Mouse (Mus musculus) R1 (cell line): ENCODE results near the gene Hspb1.

Source experiments
- DNase-seq: peaks from one replicate; pipeline ENCODE4 v3.0.0-alpha.2; 2018; ENCODE audit warnings: low read depth, low spot score

The Hspb1 gene

DNA sequence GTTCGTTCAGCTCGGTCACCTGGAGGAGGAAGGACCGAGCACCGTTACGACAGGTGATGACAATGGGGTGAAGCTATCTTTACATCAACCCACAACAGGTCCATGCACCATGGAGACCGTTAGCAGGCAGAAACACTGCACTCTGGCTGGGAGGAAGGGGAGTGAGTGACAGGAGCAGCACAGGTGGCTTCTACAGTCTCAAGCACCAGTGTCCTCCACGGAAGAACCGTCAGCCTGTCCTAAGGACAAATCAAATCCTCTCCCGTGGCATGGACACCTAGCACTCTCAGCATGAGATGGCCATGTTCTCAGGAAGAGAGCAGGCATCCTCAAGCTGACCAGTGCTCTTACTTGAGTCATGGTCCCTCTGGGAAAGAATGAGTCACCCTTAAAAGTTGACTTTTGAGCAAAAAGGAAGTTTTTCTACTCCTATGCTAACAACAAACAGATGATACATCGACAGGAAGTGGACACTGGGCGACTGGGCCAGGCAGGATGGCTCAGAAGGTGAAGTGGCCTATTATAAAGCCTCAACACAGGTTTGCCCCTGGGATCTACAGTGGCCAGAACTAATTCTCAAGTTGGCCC lies 24.0 kb downstream of the Hspb1 start:
- no peak for DNase-seq

- peak; percentile 73 for DNase-seq
Measured at GRCm38 (mm10) chr5:135913201-135913600, 25.5 kb downstream of the Hspb1 start.

GRCm38 (mm10) chr5:135914156-135914555 lies 26.4 kb downstream of the Hspb1 start:
- no peak for DNase-seq

DNA sequence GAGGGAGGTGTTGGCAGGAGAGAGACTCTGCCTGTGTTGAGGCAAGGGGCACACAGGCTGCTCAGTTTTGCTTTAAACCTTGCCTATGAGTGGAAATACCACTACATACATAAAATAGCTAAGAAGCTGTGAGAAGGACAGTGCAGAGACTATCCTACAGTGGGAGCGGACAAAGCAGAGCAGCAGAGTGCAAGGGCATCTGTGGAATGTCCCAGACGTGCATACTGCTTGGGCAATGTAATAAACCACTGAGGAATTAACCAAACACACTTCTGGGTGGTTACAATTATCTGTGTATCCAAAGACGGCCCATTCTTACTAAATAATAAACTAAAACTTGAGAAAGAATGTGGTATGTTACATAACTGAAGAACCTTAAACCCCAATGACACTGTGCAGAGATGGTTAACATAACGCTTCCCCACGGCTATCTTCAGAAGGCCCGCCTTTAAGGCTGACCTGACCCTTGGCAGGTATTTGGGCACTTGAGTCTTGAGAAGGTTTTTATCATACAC lies 28.4 kb downstream of the Hspb1 start:
- no peak for DNase-seq

DNA sequence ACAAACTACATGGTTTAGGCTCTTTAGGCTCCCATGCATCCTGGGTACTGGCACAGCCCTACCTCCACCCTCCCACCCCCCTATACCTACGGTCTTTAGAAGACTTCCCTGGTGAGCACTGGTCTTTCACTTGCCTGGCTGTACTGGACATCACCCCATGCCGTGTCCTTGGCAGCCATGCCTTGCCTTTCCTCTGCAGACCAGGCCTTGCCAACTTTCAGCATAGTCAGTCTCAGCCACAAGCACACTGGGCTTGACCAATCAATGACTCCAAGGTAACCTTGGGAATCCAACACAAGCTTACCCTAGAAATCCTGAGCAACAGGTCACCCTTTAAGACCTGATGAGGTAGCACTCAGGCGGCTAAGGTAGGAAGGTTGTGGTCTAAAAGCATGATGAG lies 28.9 kb downstream of the Hspb1 start:
- DNase-seq, result no peak

- peak; percentile 76 for DNase-seq
Measured at GRCm38 (mm10) chr5:135917327-135918058, 29.8 kb downstream of the Hspb1 start.

DNA sequence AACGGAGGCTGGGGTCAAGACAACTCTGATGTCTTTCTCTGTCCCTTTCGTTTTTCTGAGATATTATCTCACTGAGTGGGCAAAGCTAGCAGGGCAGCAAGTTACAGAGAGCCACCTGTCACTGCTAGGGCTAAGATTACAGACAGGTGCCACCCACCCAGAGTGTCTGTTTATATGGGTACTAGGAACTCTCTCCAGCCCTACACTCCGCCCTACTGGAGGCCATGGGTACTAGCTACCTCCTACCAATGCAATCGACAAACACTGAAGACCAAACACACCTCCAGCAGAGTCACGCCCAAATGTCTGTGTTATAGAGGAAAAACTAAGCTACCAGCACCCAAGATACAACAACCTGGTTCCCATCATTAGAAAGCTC lies 30.3 kb downstream of the Hspb1 start:
- peak; percentile 72 for DNase-seq

DNA sequence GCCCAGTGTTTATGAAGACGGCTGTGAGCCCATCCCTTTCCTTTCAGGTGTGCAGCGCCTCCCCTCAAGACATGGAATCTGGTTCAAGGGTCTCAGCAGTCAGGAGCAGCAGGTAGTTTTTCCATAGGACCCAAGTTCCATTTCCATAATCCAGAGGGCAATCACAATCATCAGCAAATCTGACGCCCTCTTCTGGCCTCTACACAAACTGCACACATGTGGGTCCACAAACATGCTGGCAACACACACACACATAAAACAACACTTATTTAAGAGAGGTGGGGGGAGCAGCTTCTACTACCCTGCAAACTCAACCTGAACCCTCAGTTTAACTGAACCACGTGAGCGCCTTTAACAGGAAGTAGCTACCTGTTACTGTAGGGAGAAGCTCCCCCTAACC lies 30.9 kb downstream of the Hspb1 start:
- peak; percentile 65 for DNase-seq

- no peak for DNase-seq
Measured at GRCm38 (mm10) chr5:135919902-135920301, 32.2 kb downstream of the Hspb1 start.

DNA sequence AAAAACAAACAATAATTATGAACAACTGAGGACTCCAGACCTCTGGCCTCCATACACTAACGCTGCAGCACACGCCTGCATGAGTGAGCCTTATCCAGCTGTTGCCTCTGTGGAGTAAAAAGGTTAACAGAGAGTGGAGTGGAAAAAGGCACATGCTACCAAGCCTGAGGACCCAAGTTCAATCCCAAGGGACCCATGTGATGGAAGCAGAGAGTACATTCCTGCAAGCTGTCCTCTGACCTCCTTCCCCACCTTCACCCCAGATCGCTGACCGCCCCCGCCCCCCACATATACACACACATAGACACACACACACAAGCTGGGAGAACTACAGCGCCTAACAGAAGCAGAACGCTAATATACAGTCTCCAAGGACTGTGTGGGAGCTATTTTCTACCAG lies 36.2 kb downstream of the Hspb1 start:
- DNase-seq, result no peak

- DNase-seq, result peak; percentile 65
Measured at GRCm38 (mm10) chr5:135929685-135930424, 42.1 kb downstream of the Hspb1 start.

GRCm38 (mm10) chr5:135931526-135931925 lies 43.8 kb downstream of the Hspb1 start:
- no peak for DNase-seq

- no peak for DNase-seq
Measured at GRCm38 (mm10) chr5:135932359-135932758, 44.6 kb downstream of the Hspb1 start.

DNA sequence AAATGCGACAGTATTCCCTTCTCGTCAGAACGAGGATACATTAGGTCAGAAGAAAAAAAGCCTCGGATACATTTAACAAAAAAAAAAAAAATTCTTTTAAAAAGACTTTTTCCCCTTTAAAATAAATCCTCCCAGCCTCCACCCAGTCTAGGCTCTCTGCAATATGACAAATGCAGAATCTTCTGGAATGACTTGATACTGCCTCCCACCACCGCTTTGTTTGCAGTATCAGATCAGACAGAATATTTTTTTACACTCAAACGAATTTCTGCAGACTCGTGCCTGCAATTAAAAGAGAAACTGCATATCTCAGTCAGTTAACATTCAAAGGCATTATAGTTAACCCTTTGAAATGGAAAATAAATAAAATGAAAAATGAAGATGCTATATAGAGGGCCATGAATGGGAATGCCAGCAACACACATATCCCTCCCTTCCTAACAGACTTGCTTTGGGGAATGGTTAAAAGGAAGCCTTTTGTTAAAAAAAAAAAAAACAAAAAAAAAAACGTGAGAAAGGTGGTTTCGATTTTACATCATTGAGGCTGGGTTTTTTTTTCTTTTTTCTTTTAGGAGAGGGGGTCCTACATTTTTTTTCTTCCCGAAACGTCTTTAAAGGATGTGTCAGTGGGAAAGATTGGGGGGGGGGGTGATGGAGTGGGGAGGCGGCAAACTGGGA lies 45.6 kb downstream of the Hspb1 start:
- no peak for DNase-seq

GRCm38 (mm10) chr5:135933900-135934441 lies 46.3 kb downstream of the Hspb1 start:
- DNase-seq, result peak; percentile 90

DNA sequence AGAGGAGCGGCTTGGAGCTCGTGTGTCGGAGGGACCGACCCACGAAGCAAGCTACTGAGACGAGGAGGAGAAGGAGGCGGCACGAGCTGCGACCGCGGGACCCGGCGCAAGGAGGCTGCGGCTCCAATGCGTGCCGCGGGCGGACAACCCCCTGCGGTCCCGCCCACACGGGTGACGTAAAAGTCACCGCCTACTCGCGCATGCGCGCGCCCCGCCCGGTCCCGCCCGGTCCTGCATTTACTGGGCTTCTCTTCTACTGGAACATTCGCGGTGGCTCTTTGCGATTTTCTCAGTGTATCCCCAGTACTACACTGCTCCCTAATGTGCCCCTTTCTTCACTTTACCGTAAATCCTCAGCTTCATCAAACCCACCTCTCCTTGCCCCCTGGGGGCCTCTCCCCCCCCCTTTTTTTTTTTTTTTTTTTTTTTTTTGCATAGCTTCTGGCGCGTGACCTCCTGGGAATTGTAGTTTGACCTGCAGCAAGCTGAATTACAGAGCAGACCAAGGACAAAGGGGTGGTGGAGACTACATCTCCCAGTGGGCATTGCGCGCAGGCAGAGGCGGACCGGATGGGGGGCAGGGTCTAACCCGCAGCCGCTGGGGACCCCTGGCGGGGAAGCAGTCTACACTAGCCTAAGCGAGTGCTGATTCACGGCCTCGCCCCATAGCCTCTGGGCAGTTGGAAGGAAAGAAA lies 46.9 kb downstream of the Hspb1 start, which contains the start of gene Ywhag:
Gene Ywhag (minus strand): TSS at position 136 of the 695 bp plus-strand sequence.
- DNase-seq, result peak; percentile 99

DNA sequence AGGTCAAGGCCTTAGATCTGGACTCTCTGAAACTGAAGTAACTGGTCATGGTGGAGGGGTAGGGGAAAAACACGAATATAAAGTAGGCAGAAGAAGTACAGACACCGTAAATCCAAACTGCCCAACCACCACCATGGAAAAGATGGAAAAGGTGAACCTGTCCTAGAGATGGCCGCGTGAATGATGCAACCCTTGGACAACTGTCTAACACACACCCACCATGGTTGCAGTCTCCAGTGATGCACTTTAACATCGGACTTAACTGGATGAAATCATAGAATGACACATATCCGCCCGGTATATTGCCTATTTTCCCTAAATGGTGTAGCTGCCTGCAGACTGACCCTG lies 47.4 kb downstream of the Hspb1 start:
- DNase-seq, result no peak

GRCm38 (mm10) chr5:135935641-135936190 lies 48.0 kb downstream of the Hspb1 start:
- DNase-seq, result peak; percentile 89
